30 mouse cellular contexts compared by ENCODE assay signal in the genomic region with DNA sequence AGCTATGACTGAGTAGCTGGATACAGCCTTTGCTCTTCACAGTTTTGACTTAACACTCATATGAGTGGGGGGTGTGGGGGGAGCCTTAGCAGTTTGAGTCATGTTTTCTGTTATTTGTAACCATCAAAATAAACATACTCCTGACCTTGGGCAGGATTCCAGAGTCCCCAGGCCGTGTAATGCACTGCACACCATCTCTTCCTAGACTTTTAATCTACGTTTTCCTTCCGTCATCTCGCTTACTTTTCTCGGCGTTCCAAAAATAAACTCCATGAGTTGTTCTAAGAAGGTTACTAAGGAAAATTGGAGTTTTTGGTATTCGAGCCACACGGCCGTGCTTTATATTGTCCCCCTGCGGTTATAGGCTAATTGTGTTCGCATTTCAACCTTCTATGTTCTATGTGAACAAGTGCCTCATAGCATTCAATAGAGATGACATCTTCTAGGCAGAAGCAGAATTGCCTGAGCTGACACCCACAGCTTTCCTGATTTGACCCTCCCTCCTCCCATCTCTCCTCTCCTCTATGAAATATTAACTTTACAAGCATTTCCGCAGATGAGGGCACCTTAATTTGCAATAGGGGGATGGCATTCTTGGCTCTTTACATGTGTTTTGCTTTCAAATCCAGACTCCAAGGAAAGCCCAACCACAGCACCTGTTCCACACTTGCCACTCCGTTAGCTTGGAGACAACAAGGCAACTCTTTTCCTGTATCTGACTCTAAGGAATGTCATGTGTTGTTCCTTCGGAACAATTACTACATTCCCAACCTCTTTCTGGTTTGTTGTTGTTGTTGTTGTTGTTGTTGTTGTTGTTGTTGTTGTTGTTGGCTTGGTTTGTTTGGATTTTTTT.
DNase-seq lines count a peak whose midpoint lies in the region; ATAC-seq and TF ChIP-seq lines count a peak whose summit lies in the region.
"Had no signal": no experiment of that assay in that cellular context is flagged by ENCODE, and none has a peak within 500 bp of the region (broad histone marks: within the 10 kb centered on the region; RNA-seq: fewer than 3 reads in every experiment).

No protein-coding gene starts in this region.

- TF ChIP-seq EP300 in lung, postnatal 0 days (IDR thresholded peaks at IDR 0.05), result no peak

- peak; percentile 11 for DNase-seq in adrenal gland, postnatal 14 days
- no peak for DNase-seq in adrenal gland, adult 18-20 months (ENCODE audit: low spot score in 2 of 2)
- DNase-seq in kidney, postnatal 10 days, result peak; percentile 19
- DNase-seq in lung, postnatal 0 days (ENCODE audit: low spot score), result peak; percentile 12
- no peak for DNase-seq in lung, adult 2 months
- DNase-seq: cerebellum, adult 11 months; cerebellum, adult 9-10 months; cerebellum, postnatal 36 days; heart, adult 2 months; heart, postnatal 4 days; layer of hippocampus, postnatal 36 days; left cerebral cortex, postnatal 4 days; liver, embryonic 13.5 days; right cerebral cortex, postnatal 4 days; thymus, adult 18-20 months; thymus, postnatal 25 days had no signal

- H3K9ac ChIP-seq in kidney, embryonic 16.5 days (replicated peaks; ENCODE audit: low read length), result no peak overlapping the region
- no peak overlapping the region for H3K9ac ChIP-seq in lung, postnatal 0 days (replicated peaks; ENCODE audit: low read depth)
- H3K9ac ChIP-seq in liver, embryonic 12.5 days, result no peak overlapping the region
- H3K9ac ChIP-seq: embryonic facial prominence, embryonic 12.5 days; forebrain, embryonic 15.5 days; heart, embryonic 12.5 days; hindbrain, embryonic 13.5 days; liver, embryonic 13.5 days; lung, embryonic 15.5 days; neural tube, embryonic 12.5 days had no signal

- no peaks in the 10 kb centered on the region for H3K36me3 ChIP-seq in kidney, embryonic 16.5 days (ENCODE audit: insufficient read depth, low read length)
- no peaks in the 10 kb centered on the region for H3K36me3 ChIP-seq in lung, postnatal 0 days (ENCODE audit: insufficient read depth, low read length)
- H3K36me3 ChIP-seq in liver, embryonic 12.5 days, result no peaks in the 10 kb centered on the region
- H3K36me3 ChIP-seq: embryonic facial prominence, embryonic 12.5 days; forebrain, embryonic 10.5 days; forebrain, embryonic 15.5 days; G1E; heart, embryonic 12.5 days; hindbrain, embryonic 13.5 days; liver, embryonic 13.5 days; lung, embryonic 15.5 days; midbrain, embryonic 10.5 days; neural tube, embryonic 12.5 days had no signal

- no peak for TF ChIP-seq POLR2A in lung, adult 2 months (IDR thresholded peaks at IDR 0.05; ENCODE audit: borderline replicate concordance, extremely low read depth, low read depth, low read length)

- peaks cover 7% of the 10 kb centered on the region; the same call in 1 of the 2 replicates for H3K4me1 ChIP-seq in kidney, embryonic 16.5 days (ENCODE audit: insufficient read depth, low read length)
- no peaks in the 10 kb centered on the region; the same call in 1 of the 2 replicates for H3K4me1 ChIP-seq in lung, postnatal 0 days (ENCODE audit: insufficient read depth, low read depth, low read length)
- H3K4me1 ChIP-seq in lung, adult 2 months (ENCODE audit: control insufficient read depth, insufficient read depth, low read length), result no peaks in the 10 kb centered on the region
- H3K4me1 ChIP-seq in liver, embryonic 12.5 days, result no peaks in the 10 kb centered on the region
- H3K4me1 ChIP-seq: embryonic facial prominence, embryonic 12.5 days; forebrain, embryonic 10.5 days; forebrain, embryonic 15.5 days; hindbrain, embryonic 13.5 days; liver, embryonic 13.5 days; lung, embryonic 15.5 days; midbrain, embryonic 10.5 days; neural tube, embryonic 12.5 days had no signal

- H3K27me3 ChIP-seq in kidney, embryonic 16.5 days (ENCODE audit: insufficient read depth, low read length), result no peaks in the 10 kb centered on the region
- H3K27me3 ChIP-seq in lung, postnatal 0 days (replicated peaks; ENCODE audit: insufficient read depth, low read length), result no peaks in the 10 kb centered on the region
- no peaks in the 10 kb centered on the region for H3K27me3 ChIP-seq in liver, embryonic 12.5 days (replicated peaks)
- H3K27me3 ChIP-seq: embryonic facial prominence, embryonic 12.5 days; forebrain, embryonic 15.5 days; heart, embryonic 12.5 days; hindbrain, embryonic 13.5 days; liver, embryonic 13.5 days; lung, embryonic 15.5 days; neural tube, embryonic 12.5 days had no signal

- no peaks in the 10 kb centered on the region for H3K9me3 ChIP-seq in kidney, embryonic 16.5 days (ENCODE audit: low read length)
- no peaks in the 10 kb centered on the region for H3K9me3 ChIP-seq in lung, postnatal 0 days (ENCODE audit: low read length)
- H3K9me3 ChIP-seq in liver, embryonic 12.5 days (replicated peaks), result no peaks in the 10 kb centered on the region
- H3K9me3 ChIP-seq: embryonic facial prominence, embryonic 12.5 days; forebrain, embryonic 10.5 days; forebrain, embryonic 15.5 days; G1E; heart, embryonic 12.5 days; hindbrain, embryonic 13.5 days; liver, embryonic 13.5 days; lung, embryonic 15.5 days; midbrain, embryonic 10.5 days; neural tube, embryonic 12.5 days had no signal

- H3K4me2 ChIP-seq in kidney, embryonic 16.5 days (replicated peaks; ENCODE audit: low read depth, low read length), result no peak overlapping the region
- no peak overlapping the region for H3K4me2 ChIP-seq in lung, postnatal 0 days (replicated peaks; ENCODE audit: low read depth, low read length)
- no peak overlapping the region for H3K4me2 ChIP-seq in liver, embryonic 12.5 days
- H3K4me2 ChIP-seq: embryonic facial prominence, embryonic 12.5 days; forebrain, embryonic 15.5 days; heart, embryonic 12.5 days; hindbrain, embryonic 13.5 days; liver, embryonic 13.5 days; lung, embryonic 15.5 days; neural tube, embryonic 12.5 days had no signal

- 72% methylated on average over 14 of the region's 14 CpGs for WGBS in kidney, embryonic 16.5 days
- WGBS in lung, postnatal 0 days, result 57% methylated on average over 14 of the region's 14 CpGs
- 59% methylated on average over 14 of the region's 14 CpGs for WGBS in lung, adult 2 months
- 81% methylated on average over 14 of the region's 14 CpGs for WGBS in liver, embryonic 12.5 days (ENCODE audit: insufficient replicate concordance)

- no peak overlapping the region for H3K4me3 ChIP-seq in kidney, embryonic 16.5 days (ENCODE audit: low read length)
- H3K4me3 ChIP-seq in lung, postnatal 0 days (ENCODE audit: low read depth, low read length), result no peak overlapping the region
- no peak overlapping the region for H3K4me3 ChIP-seq in lung, adult 2 months (replicated peaks; ENCODE audit: extremely low read depth, low read depth, low read length)
- H3K4me3 ChIP-seq in liver, embryonic 12.5 days, result no peak overlapping the region
- H3K4me3 ChIP-seq: embryonic facial prominence, embryonic 12.5 days; forebrain, embryonic 10.5 days; forebrain, embryonic 15.5 days; heart, adult 2 months; heart, embryonic 12.5 days; hindbrain, embryonic 13.5 days; liver, embryonic 13.5 days; lung, embryonic 15.5 days; midbrain, embryonic 10.5 days; neural tube, embryonic 12.5 days had no signal

- TF ChIP-seq CTCF in lung, postnatal 0 days (IDR thresholded peaks at IDR 0.05), result no peak
- no peak for TF ChIP-seq CTCF in lung, adult 2 months (IDR thresholded peaks at IDR 0.05; ENCODE audit: insufficient read depth, low read length)

- no peak for ATAC-seq in kidney, embryonic 16.5 days (ENCODE audit: low FRiP score, low TSS enrichment)
- ATAC-seq in lung, postnatal 0 days, result no peak
- ATAC-seq in liver, embryonic 12.5 days, result no peak
- ATAC-seq: forebrain, embryonic 15.5 days; intestine, postnatal 0 days; midbrain, embryonic 16.5 days had no signal

- H3K27ac ChIP-seq in kidney, embryonic 16.5 days (ENCODE audit: low read length), result no peak overlapping the region
- H3K27ac ChIP-seq in lung, postnatal 0 days (ENCODE audit: low read length), result no peak overlapping the region
- H3K27ac ChIP-seq in liver, embryonic 12.5 days, result no peak overlapping the region
- H3K27ac ChIP-seq: embryonic facial prominence, embryonic 12.5 days; forebrain, embryonic 10.5 days; forebrain, embryonic 15.5 days; heart, adult 2 months; hindbrain, embryonic 13.5 days; liver, embryonic 13.5 days; lung, embryonic 15.5 days; midbrain, embryonic 10.5 days; neural tube, embryonic 12.5 days; stomach, postnatal 0 days had no signal

Comparison
In these comparisons a context has a peak if more than half of its experiments do, and no peak if none do; other contexts are left out.
1. DNase-seq: peak in adrenal gland, postnatal 14 days (single experiment), kidney, postnatal 10 days (single experiment) and lung, postnatal 0 days (single experiment); none in adrenal gland, adult 18-20 months (0 of 2) and lung, adult 2 months (single experiment).